Mouse (Mus musculus): Measurements from ENCODE around the gene Tbc1d1. TPM values are rescaled to one million over a fixed set of nuclear protein-coding genes. Genes with fewer than 3 reads are reported as not detected.

The Tbc1d1 gene
- total and polyA plus RNA-seq, 3 experiments = 26.0 to 38.6 (median 31.9) TPM

- H3K4me2 ChIP-seq (ENCODE audit: insufficient read depth, low read depth, poor library complexity, severe bottlenecking) = no peak overlapping the region
- no peaks in the 10 kb centered on the region for H3K27me3 ChIP-seq (replicated peaks)
- peaks cover 0 to 13% of the 10 kb centered on the region in 2 experiments for H3K36me3 ChIP-seq (replicated peaks in 1 of 2; ENCODE audit: control insufficient read depth in 1 of 2, insufficient read depth in 1 of 2, low read length in 1 of 2)
- dilution Hi-C loops (cut with MboI; ENCODE audit: extremely low pct_ligation_motif_present, extremely low pct_unique_long_range_greater_than_20kb, low sequenced_read_pairs) = no loop called here
- no peaks in the 10 kb centered on the region for H3K9me3 ChIP-seq (replicated peaks; ENCODE audit: low read length)
- no peak overlapping the region for H3K9ac ChIP-seq (ENCODE audit: insufficient read depth, low read depth)
- H3K79me2 ChIP-seq (replicated peaks; ENCODE audit: control insufficient read depth, extremely low read depth, insufficient read depth, poor library complexity, severe bottlenecking) = peaks cover 3% of the 10 kb centered on the region; the same call in 1 of the 2 replicates
- DNase-seq (ENCODE audit: extremely low read depth) = no peak
- no peak overlapping the region for H3K27ac ChIP-seq (ENCODE audit: insufficient read depth, low read depth)
- TF ChIP-seq ZC3H11A (IDR thresholded peaks at IDR 0.05; ENCODE audit: low read depth, low read length) (no peak), IRF4 (IDR thresholded peaks at IDR 0.05; ENCODE audit: low read depth, low read length) (no peak), PAX5 (IDR thresholded peaks at IDR 0.05; ENCODE audit: low read length) (no peak), NRF1 (IDR thresholded peaks at IDR 0.05; ENCODE audit: low read depth, low read length) (no peak), RAD21 (IDR thresholded peaks at IDR 0.05; ENCODE audit: low read depth, low read length) (peak; percentile 9), CTCF (conservative IDR thresholded peaks at IDR 0.05 in 1 of 2, IDR thresholded peaks at IDR 0.05 in 1 of 2; ENCODE audit: low read depth in 2 of 2, low read length in 2 of 2) (peak; percentile 25 to 39; a peak in 3 of 4 replicates), TBP (conservative IDR thresholded peaks at IDR 0.05; ENCODE audit: low read depth, low read length) (no peak), SMC3 (IDR thresholded peaks at IDR 0.05; ENCODE audit: low read depth, low read length) (no peak)
- H3K4me1 ChIP-seq (ENCODE audit: control insufficient read depth in 1 of 2, insufficient read depth in 2 of 2) = peaks cover 24 to 93% of the 10 kb centered on the region in 2 experiments
- in situ Hi-C loops (cut with MboI; ENCODE audit: low pct_ligation_motif_present, low pct_unique_long_range_greater_than_20kb, low sequenced_read_pairs) = no loop called here
- no peak overlapping the region for H3K4me3 ChIP-seq (replicated peaks in 1 of 3; ENCODE audit: low read depth in 2 of 3, low read length in 2 of 3, poor library complexity in 1 of 3)
Observed at GRCm38 (mm10) chr5:64238894-64239652, 83.0 kb downstream of the Tbc1d1 start.

- dilution Hi-C loops (cut with MboI; ENCODE audit: extremely low pct_ligation_motif_present, extremely low pct_unique_long_range_greater_than_20kb, low sequenced_read_pairs) (no loop called here), in situ Hi-C loops (cut with MboI; ENCODE audit: low pct_ligation_motif_present, low pct_unique_long_range_greater_than_20kb, low sequenced_read_pairs) (loop anchor here (5.0 kb wide), 1 partner anchor 34 kb away; no protein-coding TSS in a partner anchor)
- DNase-seq (ENCODE audit: extremely low read depth) = peak; percentile 82
- H3K9ac ChIP-seq (ENCODE audit: insufficient read depth, low read depth) = no peak overlapping the region
- peaks cover 19 to 87% of the 10 kb centered on the region in 2 experiments for H3K4me1 ChIP-seq (ENCODE audit: control insufficient read depth in 1 of 2, insufficient read depth in 2 of 2)
- peak overlapping the region in 1 of 3 experiments; percentile 34 for H3K4me3 ChIP-seq (replicated peaks in 1 of 3; ENCODE audit: low read depth in 2 of 3, low read length in 2 of 3, poor library complexity in 1 of 3)
- H3K79me2 ChIP-seq (replicated peaks; ENCODE audit: control insufficient read depth, extremely low read depth, insufficient read depth, poor library complexity, severe bottlenecking) = peaks cover 3% of the 10 kb centered on the region; the same call in 1 of the 2 replicates
- H3K9me3 ChIP-seq (replicated peaks; ENCODE audit: low read length) = no peaks in the 10 kb centered on the region
- no peaks in the 10 kb centered on the region for H3K27me3 ChIP-seq (replicated peaks)
- H3K4me2 ChIP-seq (ENCODE audit: insufficient read depth, low read depth, poor library complexity, severe bottlenecking) = peak overlapping the region; percentile 5; the same call in 1 of the 2 replicates
- H3K36me3 ChIP-seq (replicated peaks in 1 of 2; ENCODE audit: control insufficient read depth in 1 of 2, insufficient read depth in 1 of 2, low read length in 1 of 2) = peaks cover 0 to 20% of the 10 kb centered on the region in 2 experiments
- peak overlapping the region; percentile 68 for H3K27ac ChIP-seq (ENCODE audit: insufficient read depth, low read depth)
- TF ChIP-seq UBTF (IDR thresholded peaks at IDR 0.05; ENCODE audit: low read depth, low read length) = no peak
- TF ChIP-seq IRF4 (IDR thresholded peaks at IDR 0.05; ENCODE audit: low read depth, low read length) = no peak
- no peak for TF ChIP-seq MAFK (IDR thresholded peaks at IDR 0.05; ENCODE audit: insufficient replicate concordance, low read length)
- no peak for TF ChIP-seq POLR2A (IDR thresholded peaks at IDR 0.05; ENCODE audit: low read depth, low read length)
- no peak for TF ChIP-seq CHD2 (IDR thresholded peaks at IDR 0.05; ENCODE audit: low read length)
- TF ChIP-seq HCFC1 (IDR thresholded peaks at IDR 0.05; ENCODE audit: low read depth, low read length) = no peak
- TF ChIP-seq PAX5 (IDR thresholded peaks at IDR 0.05; ENCODE audit: low read length) = no peak
- peak; percentile 64 for TF ChIP-seq MEF2A (IDR thresholded peaks at IDR 0.05; ENCODE audit: borderline replicate concordance, low read depth, low read length)
- peak; percentile 86 for TF ChIP-seq ZNF384 (IDR thresholded peaks at IDR 0.05; ENCODE audit: low read depth, low read length)
- TF ChIP-seq CHD1 (IDR thresholded peaks at IDR 0.05; ENCODE audit: low read depth, low read length) = no peak
- TF ChIP-seq POLR2AphosphoS2 (IDR thresholded peaks at IDR 0.05; ENCODE audit: low read depth, low read length) = no peak
- no peak for TF ChIP-seq SIN3A (IDR thresholded peaks at IDR 0.05; ENCODE audit: low read length)
- TF ChIP-seq TCF12 (IDR thresholded peaks at IDR 0.05; ENCODE audit: low read depth, low read length) = no peak
- no peak for TF ChIP-seq ZMIZ1 (IDR thresholded peaks at IDR 0.05; ENCODE audit: low read depth, low read length)
- TF ChIP-seq NRF1 (IDR thresholded peaks at IDR 0.05; ENCODE audit: low read depth, low read length) = no peak
- no peak for TF ChIP-seq MAZ (IDR thresholded peaks at IDR 0.05; ENCODE audit: low read depth, low read length)
- peak; percentile 54; the same call in 1 of the 2 replicates for TF ChIP-seq EP300 (IDR thresholded peaks at IDR 0.05; ENCODE audit: low read length)
- TF ChIP-seq CTCF (conservative IDR thresholded peaks at IDR 0.05 in 1 of 2, IDR thresholded peaks at IDR 0.05 in 1 of 2; ENCODE audit: low read depth in 2 of 2, low read length in 2 of 2) = no peak
- TF ChIP-seq ELF1 (IDR thresholded peaks at IDR 0.05; ENCODE audit: low read depth, low read length) = no peak
- no peak for TF ChIP-seq BHLHE40 (IDR thresholded peaks at IDR 0.05; ENCODE audit: low read depth, low read length)
- TF ChIP-seq ZC3H11A (IDR thresholded peaks at IDR 0.05; ENCODE audit: low read depth, low read length) = no peak
- no peak for TF ChIP-seq KAT2A (IDR thresholded peaks at IDR 0.05; ENCODE audit: insufficient replicate concordance, low read length)
- no peak for TF ChIP-seq RCOR1 (conservative IDR thresholded peaks at IDR 0.05; ENCODE audit: low read depth, low read length)
- no peak for TF ChIP-seq MAX (IDR thresholded peaks at IDR 0.05; ENCODE audit: low read length)
- TF ChIP-seq GABPA (IDR thresholded peaks at IDR 0.05; ENCODE audit: insufficient replicate concordance, low read depth, low read length) = no peak
- no peak for TF ChIP-seq RAD21 (IDR thresholded peaks at IDR 0.05; ENCODE audit: low read depth, low read length)
- TF ChIP-seq MXI1 (IDR thresholded peaks at IDR 0.05; ENCODE audit: low read depth, low read length) = no peak
Observed at GRCm38 (mm10) chr5:64240941-64241682, 85.0 kb downstream of the Tbc1d1 start.
